Mouse (Mus musculus): ENCODE measurements at regions not wholly inside any gene's neighbourhood (a gene's known extent, or its start where the extent isn't known, plus 50 kb on each side); places are given as distances from the start of the nearest gene placed in this dataset.

- TF ChIP-seq GATA1 (IDR thresholded peaks at IDR 0.05; ENCODE audit: borderline replicate concordance, low read length) (no peak), FLI1 (IDR thresholded peaks at IDR 0.05; ENCODE audit: low read length) (no peak)
Measured at GRCm38 (mm10) chr17:16918191-16918590, 145.7 kb upstream of the Zfp960 start.

Measured in megakaryocyte, embryonic 14.5 days (primary cell).